Mouse (Mus musculus): ENCODE measurements around the gene Upp2. TPM values are rescaled to one million over a fixed set of nuclear protein-coding genes. Genes with fewer than 3 reads are reported as not detected.

Gene Upp2
- polyA plus RNA-seq, 1 experiment from 2014 or later: 9.6 TPM

GRCm38 (mm10) chr2:58697501-58697900 is 130.4 kb downstream of the Upp2 start:
- Histone ChIP-seq H3K9ac (ENCODE audit: low read depth, low read length) (no peak overlapping the region), H3K36me3 (ENCODE audit: insufficient read depth, low read length) (no peaks in the 10 kb centered on the region), H3K27me3 (ENCODE audit: insufficient read depth, low read length) (no peaks in the 10 kb centered on the region), H3K9me3 (replicated peaks; ENCODE audit: low read length) (no peaks in the 10 kb centered on the region), H3K4me3 (replicated peaks; ENCODE audit: low read depth, low read length) (no peak overlapping the region), H3K27ac (no peak overlapping the region), H3K4me1 (replicated peaks; ENCODE audit: insufficient read depth, low read length) (no peaks in the 10 kb centered on the region), H3K4me2 (ENCODE audit: low read length) (no peak overlapping the region)
- WGBS: 69% methylated on average over 8 of the region's 8 CpGs
- TF ChIP-seq CTCF (IDR thresholded peaks at IDR 0.05; ENCODE audit: low read depth): no peak
- ATAC-seq (replicated peaks; ENCODE audit: low FRiP score, low read depth) (no peak), DNase-seq (ENCODE audit: low spot score) (no peak)

DNA sequence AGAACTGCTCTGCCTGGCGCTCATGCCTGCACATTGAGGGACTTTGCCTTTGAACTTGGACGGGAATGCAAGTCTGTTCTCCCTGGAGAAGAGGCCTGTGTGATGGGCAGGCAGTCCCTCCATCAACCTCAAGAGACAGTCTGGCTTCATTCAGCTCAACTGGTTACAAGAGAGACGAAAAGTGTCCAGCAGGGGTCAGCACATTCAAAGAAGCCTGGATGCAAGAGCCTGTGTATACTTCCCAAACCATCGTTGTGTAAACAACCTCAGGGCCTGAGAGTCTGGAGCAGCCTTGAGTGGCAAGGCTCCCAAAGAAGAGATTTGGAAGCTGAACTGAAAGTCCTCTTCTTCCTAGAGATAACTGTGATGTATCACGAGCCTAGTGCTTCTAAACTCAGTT is 132.8 kb downstream of the Upp2 start:
- 26% methylated on average over 5 of the region's 5 CpGs for WGBS
- no peaks in the 10 kb centered on the region for H3K4me1 ChIP-seq (replicated peaks; ENCODE audit: insufficient read depth, low read length)
- ATAC-seq (replicated peaks; ENCODE audit: low FRiP score, low read depth) (peak; percentile 80; the same call in 1 of the 2 replicates), DNase-seq (ENCODE audit: low spot score) (peak; percentile 84)
- no peak overlapping the region for H3K4me3 ChIP-seq (replicated peaks; ENCODE audit: low read depth, low read length)
- H3K27ac ChIP-seq: no peak overlapping the region
- no peaks in the 10 kb centered on the region for H3K36me3 ChIP-seq (ENCODE audit: insufficient read depth, low read length)
- TF ChIP-seq CTCF (IDR thresholded peaks at IDR 0.05; ENCODE audit: low read depth): peak; percentile 87
- no peaks in the 10 kb centered on the region for H3K27me3 ChIP-seq (ENCODE audit: insufficient read depth, low read length)
- no peak overlapping the region for H3K9ac ChIP-seq (ENCODE audit: low read depth, low read length)
- no peaks in the 10 kb centered on the region for H3K9me3 ChIP-seq (replicated peaks; ENCODE audit: low read length)
- no peak overlapping the region for H3K4me2 ChIP-seq (ENCODE audit: low read length)

- H3K4me2 ChIP-seq (ENCODE audit: low read length): no peak overlapping the region
- TF ChIP-seq CTCF (IDR thresholded peaks at IDR 0.05; ENCODE audit: low read depth): no peak
Observed at GRCm38 (mm10) chr2:58700354-58700753, 133.3 kb downstream of the Upp2 start.

GRCm38 (mm10) chr2:58701627-58702026 is 134.5 kb downstream of the Upp2 start:
- Histone ChIP-seq H3K27ac (no peak overlapping the region), H3K9me3 (replicated peaks; ENCODE audit: low read length) (no peaks in the 10 kb centered on the region), H3K27me3 (ENCODE audit: insufficient read depth, low read length) (no peaks in the 10 kb centered on the region), H3K4me1 (replicated peaks; ENCODE audit: insufficient read depth, low read length) (no peaks in the 10 kb centered on the region), H3K36me3 (ENCODE audit: insufficient read depth, low read length) (no peaks in the 10 kb centered on the region), H3K4me3 (replicated peaks; ENCODE audit: low read depth, low read length) (no peak overlapping the region), H3K4me2 (ENCODE audit: low read length) (no peak overlapping the region), H3K9ac (ENCODE audit: low read depth, low read length) (no peak overlapping the region)
- TF ChIP-seq CTCF (IDR thresholded peaks at IDR 0.05; ENCODE audit: low read depth): no peak
- no peak for ATAC-seq (replicated peaks; ENCODE audit: low FRiP score, low read depth)
- WGBS: 94% methylated on average over 4 of the region's 4 CpGs
- no peak for DNase-seq (ENCODE audit: low spot score)

More at GRCm38 (mm10) chr2:58700354-58700753, 133.3 kb downstream of the Upp2 start:
- no peaks in the 10 kb centered on the region for H3K4me1 ChIP-seq (replicated peaks; ENCODE audit: insufficient read depth, low read length)
- no peaks in the 10 kb centered on the region for H3K9me3 ChIP-seq (replicated peaks; ENCODE audit: low read length)
- 57% methylated on average over 7 of the region's 7 CpGs for WGBS
- no peaks in the 10 kb centered on the region for H3K27me3 ChIP-seq (ENCODE audit: insufficient read depth, low read length)
- H3K9ac ChIP-seq (ENCODE audit: low read depth, low read length): no peak overlapping the region
- no peak overlapping the region for H3K27ac ChIP-seq
- peak; percentile 43; the same call in 1 of the 2 replicates for ATAC-seq (replicated peaks; ENCODE audit: low FRiP score, low read depth)
- H3K4me3 ChIP-seq (replicated peaks; ENCODE audit: low read depth, low read length): no peak overlapping the region
- no peaks in the 10 kb centered on the region for H3K36me3 ChIP-seq (ENCODE audit: insufficient read depth, low read length)
- no peak for DNase-seq (ENCODE audit: low spot score)

DNA sequence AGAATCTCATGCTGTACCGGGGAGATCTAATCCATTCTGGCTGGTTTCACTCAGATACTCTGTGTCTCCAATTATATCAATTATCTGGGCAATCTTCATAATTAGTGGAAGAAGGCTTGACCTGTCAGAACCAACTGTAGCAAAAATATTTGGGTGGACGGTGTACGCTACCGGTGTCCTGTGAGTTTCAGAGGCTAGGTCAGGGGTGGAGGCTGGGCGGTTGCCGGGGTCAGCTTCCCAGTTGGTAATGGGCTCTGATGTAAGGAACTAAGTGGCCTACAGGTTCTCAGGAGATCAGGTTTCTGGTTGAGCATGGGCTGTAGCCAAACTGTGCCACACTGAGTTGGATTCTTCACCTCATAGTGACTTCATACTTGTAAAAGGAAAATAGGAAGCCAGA is 136.1 kb downstream of the Upp2 start:
- Histone ChIP-seq H3K9ac (ENCODE audit: low read depth, low read length) (no peak overlapping the region), H3K27ac (no peak overlapping the region), H3K4me2 (ENCODE audit: low read length) (no peak overlapping the region), H3K4me3 (replicated peaks; ENCODE audit: low read depth, low read length) (no peak overlapping the region), H3K27me3 (ENCODE audit: insufficient read depth, low read length) (no peaks in the 10 kb centered on the region), H3K9me3 (replicated peaks; ENCODE audit: low read length) (no peaks in the 10 kb centered on the region), H3K36me3 (ENCODE audit: insufficient read depth, low read length) (no peaks in the 10 kb centered on the region), H3K4me1 (replicated peaks; ENCODE audit: insufficient read depth, low read length) (no peaks in the 10 kb centered on the region)
- ATAC-seq (replicated peaks; ENCODE audit: low FRiP score, low read depth): no peak
- TF ChIP-seq CTCF (IDR thresholded peaks at IDR 0.05; ENCODE audit: low read depth): no peak
- 75% methylated on average over 6 of the region's 6 CpGs for WGBS
- DNase-seq (ENCODE audit: low spot score): no peak

DNA sequence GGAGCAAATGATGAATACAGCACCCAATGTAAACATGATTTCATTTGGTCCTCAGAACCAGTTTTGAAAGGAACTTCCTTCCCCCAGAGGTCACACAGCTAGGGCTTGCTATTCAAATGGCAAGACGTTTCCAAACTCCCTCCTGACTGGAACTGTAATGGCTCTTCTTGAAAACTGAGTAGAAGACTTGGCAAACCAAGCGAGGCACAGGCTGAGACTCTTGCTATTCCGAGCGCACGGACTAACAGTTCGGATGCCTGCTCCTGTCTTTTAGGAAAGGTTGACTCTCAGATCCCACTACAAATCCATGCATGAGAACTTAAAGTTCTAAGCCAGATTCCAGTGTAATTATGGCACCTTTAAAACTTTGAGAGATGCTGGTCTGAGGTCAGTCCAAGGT is 136.5 kb downstream of the Upp2 start:
- no peaks in the 10 kb centered on the region for H3K36me3 ChIP-seq (ENCODE audit: insufficient read depth, low read length)
- no peak overlapping the region for H3K9ac ChIP-seq (ENCODE audit: low read depth, low read length)
- H3K9me3 ChIP-seq (replicated peaks; ENCODE audit: low read length): no peaks in the 10 kb centered on the region
- H3K27me3 ChIP-seq (ENCODE audit: insufficient read depth, low read length): no peaks in the 10 kb centered on the region
- H3K4me3 ChIP-seq (replicated peaks; ENCODE audit: low read depth, low read length): no peak overlapping the region
- DNase-seq (ENCODE audit: low spot score) (no peak), ATAC-seq (replicated peaks; ENCODE audit: low FRiP score, low read depth) (no peak)
- 82% methylated on average over 6 of the region's 6 CpGs for WGBS
- H3K4me1 ChIP-seq (replicated peaks; ENCODE audit: insufficient read depth, low read length): no peaks in the 10 kb centered on the region
- no peak for TF ChIP-seq CTCF (IDR thresholded peaks at IDR 0.05; ENCODE audit: low read depth)
- no peak overlapping the region for H3K4me2 ChIP-seq (ENCODE audit: low read length)
- H3K27ac ChIP-seq: no peak overlapping the region

DNA sequence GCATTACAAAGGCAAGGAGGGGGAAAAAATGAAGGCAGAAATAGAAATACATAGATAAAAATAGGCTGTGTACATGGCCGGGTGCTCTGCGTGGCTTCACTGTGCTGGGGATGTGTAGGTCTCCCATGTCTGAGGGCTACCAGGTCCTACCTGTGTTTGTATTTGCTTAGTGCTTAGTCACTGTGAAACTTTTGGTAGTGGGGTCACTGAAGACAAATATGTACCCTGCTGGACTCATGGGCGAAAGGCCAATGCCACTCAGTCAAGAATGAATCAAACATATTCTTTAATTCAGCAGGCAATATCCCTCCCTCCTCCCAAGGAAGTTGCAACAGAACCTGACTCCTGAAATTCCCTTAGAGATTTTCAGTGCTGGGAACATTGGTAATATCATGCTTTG is 137.5 kb downstream of the Upp2 start:
- Histone ChIP-seq H3K4me3 (replicated peaks; ENCODE audit: low read depth, low read length) (no peak overlapping the region), H3K9ac (ENCODE audit: low read depth, low read length) (no peak overlapping the region), H3K27ac (no peak overlapping the region), H3K4me2 (ENCODE audit: low read length) (no peak overlapping the region), H3K4me1 (replicated peaks; ENCODE audit: insufficient read depth, low read length) (no peaks in the 10 kb centered on the region), H3K9me3 (replicated peaks; ENCODE audit: low read length) (no peaks in the 10 kb centered on the region), H3K36me3 (ENCODE audit: insufficient read depth, low read length) (no peaks in the 10 kb centered on the region), H3K27me3 (ENCODE audit: insufficient read depth, low read length) (no peaks in the 10 kb centered on the region)
- DNase-seq (ENCODE audit: low spot score) (no peak), ATAC-seq (replicated peaks; ENCODE audit: low FRiP score, low read depth) (no peak)
- TF ChIP-seq CTCF (IDR thresholded peaks at IDR 0.05; ENCODE audit: low read depth): no peak
- WGBS: 81% methylated on average over 3 of the region's 3 CpGs

Data from kidney, postnatal 0 days (tissue).